Mouse (Mus musculus): ENCODE results near the gene Hoxb6.

GRCm38 (mm10) chr11:96250901-96251300 is 41.4 kb upstream of the Hoxb6 start:
- no peak for TF ChIP-seq CTCF (IDR thresholded peaks at IDR 0.05; ENCODE audit: extremely low read depth, insufficient read length, insufficient replicate concordance, low read depth, low read length)
- TF ChIP-seq POLR2A (IDR thresholded peaks at IDR 0.05; ENCODE audit: low read depth, low read length), result no peak

Measured in small intestine, adult 2 months (tissue).